Mouse (Mus musculus): Measurements from ENCODE around the gene Sh3bgrl3.

DNA sequence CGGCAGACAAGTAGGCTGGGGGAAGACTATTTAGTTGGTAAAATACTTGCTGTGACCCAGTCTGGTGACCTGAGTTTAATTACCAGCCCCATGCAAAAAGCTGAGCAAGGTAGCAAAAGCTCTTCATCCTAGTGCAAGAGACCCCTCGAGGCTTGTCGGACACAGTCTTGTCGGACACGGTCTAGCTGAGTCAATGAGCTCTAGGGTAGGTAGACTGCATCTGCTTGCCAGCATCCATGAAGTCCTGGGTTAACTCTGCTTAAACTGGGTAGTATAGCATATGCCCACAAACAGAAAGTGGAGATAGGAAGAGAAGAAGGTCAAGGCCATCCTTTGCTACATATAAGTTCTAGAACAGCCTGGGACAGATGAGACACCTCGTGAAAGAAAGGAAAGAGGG is 30.2 kb upstream of the Sh3bgrl3 start:
- TF ChIP-seq POLR2A (IDR thresholded peaks at IDR 0.05; ENCODE audit: extremely low read depth, insufficient read depth, low read length) (no peak), CTCF (IDR thresholded peaks at IDR 0.05; ENCODE audit: low read depth, low read length) (no peak)
